Mouse (Mus musculus) heart, embryonic 15.5 days (tissue): ENCODE data around the gene Tmem211. TPM values are rescaled to one million over a fixed set of nuclear protein-coding genes. Genes with fewer than 3 reads are reported as not detected.

Experiments
- ATAC-seq: fragments of 200-750 bp; cut with Nextera tagmentation; replicated peaks from 2 replicates; pipeline ENCODE4 v1.8.0; 2017; ENCODE audit warnings: low read depth, moderate TSS enrichment; ENCODE audit not compliant: insufficient number of reproducible peaks, insufficient read depth, low FRiP score
- H3K27ac ChIP-seq: fragments of 300-500 bp; sonication (generic); 2 replicates; pipeline ENCODE4 v1.5.1; 2015; ENCODE audit warnings: mild to moderate bottlenecking, inconsistent platforms
- H3K27me3 ChIP-seq: fragments of 300-500 bp; sonication (generic); 2 replicates; pipeline ENCODE4 v1.6.1; 2015; ENCODE audit warnings: inconsistent platforms
- H3K36me3 ChIP-seq: fragments of 300-500 bp; sonication (generic); 2 replicates; pipeline ENCODE4 v1.6.1; 2015; ENCODE audit warnings: mild to moderate bottlenecking, inconsistent platforms
- H3K4me1 ChIP-seq: fragments of 300-500 bp; sonication (generic); replicated peaks from 2 replicates; pipeline ENCODE4 v1.6.1; 2015; ENCODE audit warnings: inconsistent platforms
- H3K4me2 ChIP-seq: fragments of 300-500 bp; sonication (generic); 2 replicates; pipeline ENCODE4 v1.6.1; 2015; ENCODE audit warnings: inconsistent platforms, mild to moderate bottlenecking, moderate library complexity
- H3K4me3 ChIP-seq: fragments of 300-500 bp; sonication (generic); 2 replicates; pipeline ENCODE4 v1.5.1; 2015; ENCODE audit warnings: mild to moderate bottlenecking, inconsistent platforms
- H3K9ac ChIP-seq: fragments of 300-500 bp; sonication (generic); 2 replicates; pipeline ENCODE4 v1.6.1; 2015; ENCODE audit warnings: mild to moderate bottlenecking, inconsistent platforms
- H3K9me3 ChIP-seq: fragments of 300-500 bp; sonication (generic); replicated peaks from 2 replicates; pipeline ENCODE4 v1.6.1; 2016; ENCODE audit warnings: inconsistent platforms
- WGBS: fragments of 180-500 bp; shearing (Covaris S2); methylation state at CpG from one replicate; pipeline ENCODE4 v1.1.7; 2015; ENCODE audit warnings: mixed read lengths; 5-methylcytosine and 5-hydroxymethylcytosine counted together
- polyA plus RNA-seq: library from polyadenylated mRNA; unstranded; fragments of >200 nt; fragmentation: Nextera tagmentation; extraction: Ambion mirVana; gene quantifications from 2 replicates; pipeline ENCODE4 v1.2.1, GENCODE M21; 2015

The Tmem211 gene
- polyA plus RNA-seq, 1 experiment from 2014 or later, result not detected

DNA sequence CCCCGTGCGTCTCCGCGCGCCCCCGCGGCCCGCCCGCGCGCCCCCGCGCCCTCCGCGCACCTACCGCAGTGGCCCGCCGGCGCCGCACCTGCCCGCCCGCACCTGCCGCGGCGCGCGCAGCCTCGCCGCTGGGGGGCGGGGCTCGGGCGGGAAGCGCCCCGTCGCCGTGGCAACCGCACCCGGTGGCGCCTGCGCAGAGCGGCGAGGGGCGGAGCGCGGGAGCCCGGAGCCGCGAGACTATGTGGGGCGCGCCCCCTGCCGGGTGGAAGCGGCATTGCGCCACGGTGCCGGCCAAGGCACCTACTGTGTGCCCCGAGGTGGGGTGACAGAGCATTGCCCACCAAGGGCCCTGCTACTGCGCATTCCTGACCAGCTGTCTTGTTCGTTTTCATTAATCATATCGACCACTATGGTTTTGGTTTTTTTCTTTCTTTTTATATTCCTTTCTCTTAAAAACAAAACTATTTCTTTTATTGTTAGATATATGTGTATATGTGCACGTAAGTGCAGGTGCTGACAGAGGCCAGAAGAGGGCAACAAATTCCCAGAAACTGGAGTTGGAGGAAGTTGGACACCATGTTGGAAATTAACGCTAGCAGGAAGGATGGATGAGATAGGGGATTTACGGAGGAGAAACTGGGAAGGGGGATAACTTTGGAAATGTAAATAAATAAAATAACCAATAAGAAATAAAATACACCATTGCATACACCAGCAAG is 5.4 kb upstream of the Tmem211 start, which contains the start of gene 2900026A02Rik:
Gene 2900026A02Rik (minus strand): TSS at position 90 of the 719 bp plus-strand sequence.
- H3K27ac ChIP-seq, result peak within 1 kb of the TSS; percentile 29
- peaks cover 25% of the 10 kb centered on the region for H3K27me3 ChIP-seq
- peaks cover 24% of the 10 kb centered on the region for H3K4me1 ChIP-seq
- ATAC-seq, result peak; percentile 63
- H3K36me3 ChIP-seq, result no peaks in the 10 kb centered on the region
- H3K9me3 ChIP-seq, result no peaks in the 10 kb centered on the region
- peak within 1 kb of the TSS; percentile 69 for H3K4me3 ChIP-seq
- H3K9ac ChIP-seq, result peak within 1 kb of the TSS; percentile 63
- WGBS, result 10% methylated on average over 44 of the region's 62 CpGs
- H3K4me2 ChIP-seq, result peak within 1 kb of the TSS; percentile 97

DNA sequence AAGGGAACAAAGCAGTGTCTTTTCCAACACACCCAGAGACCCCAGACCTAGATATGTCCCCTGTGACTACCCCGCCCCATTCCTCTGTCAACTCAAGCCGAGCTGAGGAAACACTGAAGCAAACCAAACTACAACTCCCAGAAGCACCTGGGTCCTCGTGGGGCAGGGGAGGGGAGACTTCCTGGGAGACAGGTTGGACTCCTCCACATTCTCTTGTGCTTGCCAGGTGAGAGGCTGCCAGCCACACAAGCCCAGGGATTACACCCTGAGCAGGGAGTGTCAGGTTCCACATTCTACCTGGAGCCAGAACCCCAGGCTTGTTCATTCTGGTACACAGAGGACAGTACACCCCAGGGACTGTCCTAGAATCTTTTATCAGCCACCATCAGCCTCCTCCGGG is 2.8 kb upstream of the Tmem211 start:
- 35% methylated on average over 4 of the region's 4 CpGs for WGBS
- H3K27ac ChIP-seq, result peak overlapping the region; percentile 66; the same call in 1 of the 2 replicates

GRCm38 (mm10) chr5:113225271-113225670 is 1.4 kb upstream of the Tmem211 start:
- WGBS, result 37% methylated on average over 10 of the region's 10 CpGs
- H3K4me2 ChIP-seq, result peak overlapping the region; percentile 59; the same call in 1 of the 2 replicates
- peaks cover 22% of the 10 kb centered on the region for H3K4me1 ChIP-seq
- H3K27me3 ChIP-seq, result peaks cover 10% of the 10 kb centered on the region
- H3K9me3 ChIP-seq, result no peaks in the 10 kb centered on the region
- H3K4me3 ChIP-seq, result no peak overlapping the region
- no peak overlapping the region for H3K9ac ChIP-seq
- H3K36me3 ChIP-seq, result no peaks in the 10 kb centered on the region
- H3K27ac ChIP-seq, result peak overlapping the region; percentile 66
- no peak for ATAC-seq

More for the DNA sequence above, 2.8 kb upstream of the Tmem211 start:
- ATAC-seq, result no peak
- no peaks in the 10 kb centered on the region for H3K9me3 ChIP-seq
- H3K27me3 ChIP-seq, result peaks cover 19% of the 10 kb centered on the region
- H3K36me3 ChIP-seq, result no peaks in the 10 kb centered on the region
- H3K4me3 ChIP-seq, result no peak overlapping the region
- no peak overlapping the region for H3K4me2 ChIP-seq
- H3K9ac ChIP-seq, result no peak overlapping the region
- H3K4me1 ChIP-seq, result peaks cover 22% of the 10 kb centered on the region

GRCm38 (mm10) chr5:113225686-113226435 is 848 bp upstream of the Tmem211 start:
- WGBS, result 22% methylated on average over 25 of the region's 25 CpGs
- Histone ChIP-seq H3K9ac (no peak overlapping the region), H3K4me1 (peaks cover 16% of the 10 kb centered on the region), H3K4me3 (peak overlapping the region; percentile 26; the same call in 1 of the 2 replicates), H3K27me3 (peaks cover 10% of the 10 kb centered on the region), H3K9me3 (no peaks in the 10 kb centered on the region), H3K4me2 (peak overlapping the region; percentile 59), H3K36me3 (no peaks in the 10 kb centered on the region), H3K27ac (peak overlapping the region; percentile 66)
- ATAC-seq, result no peak

- Histone ChIP-seq H3K4me2 (no peak overlapping the region), H3K9ac (no peak overlapping the region), H3K36me3 (no peaks in the 10 kb centered on the region), H3K4me3 (no peak overlapping the region), H3K27me3 (peaks cover 9% of the 10 kb centered on the region), H3K4me1 (peaks cover 11% of the 10 kb centered on the region), H3K9me3 (no peaks in the 10 kb centered on the region), H3K27ac (no peak overlapping the region)
- ATAC-seq, result no peak
- 72% methylated on average over 5 of the region's 5 CpGs for WGBS
Observed at GRCm38 (mm10) chr5:113230196-113230595, 3.5 kb downstream of the Tmem211 start.

GRCm38 (mm10) chr5:113249263-113249930 is 22.7 kb downstream of the Tmem211 start:
- 56% methylated on average over 8 of the region's 8 CpGs for WGBS
- 0 out of 2 replicates have a peak, but pooled peaks have one; percentile 50 for ATAC-seq
- Histone ChIP-seq H3K36me3 (no peaks in the 10 kb centered on the region), H3K4me2 (no peak overlapping the region), H3K27me3 (no peaks in the 10 kb centered on the region), H3K4me3 (no peak overlapping the region), H3K9me3 (no peaks in the 10 kb centered on the region), H3K27ac (no peak overlapping the region), H3K4me1 (peaks cover 5% of the 10 kb centered on the region), H3K9ac (no peak overlapping the region)

- no peak overlapping the region for H3K4me3 ChIP-seq
- ATAC-seq, result no peak
- H3K27me3 ChIP-seq, result no peaks in the 10 kb centered on the region
- no peak overlapping the region for H3K9ac ChIP-seq
- 88% methylated on average over 11 of the region's 11 CpGs for WGBS
- H3K4me1 ChIP-seq, result peaks cover 5% of the 10 kb centered on the region
- H3K4me2 ChIP-seq, result no peak overlapping the region
- no peak overlapping the region for H3K27ac ChIP-seq
- H3K9me3 ChIP-seq, result no peaks in the 10 kb centered on the region
- no peaks in the 10 kb centered on the region for H3K36me3 ChIP-seq
Observed at GRCm38 (mm10) chr5:113250806-113251205, 24.1 kb downstream of the Tmem211 start.

- Histone ChIP-seq H3K4me2 (no peak overlapping the region), H3K9ac (no peak overlapping the region), H3K9me3 (no peaks in the 10 kb centered on the region), H3K27ac (no peak overlapping the region), H3K27me3 (no peaks in the 10 kb centered on the region), H3K4me1 (no peaks in the 10 kb centered on the region), H3K4me3 (no peak overlapping the region), H3K36me3 (no peaks in the 10 kb centered on the region)
- no peak for ATAC-seq
- WGBS, result 72% methylated on average over 8 of the region's 8 CpGs
Observed at GRCm38 (mm10) chr5:113265637-113266036, 38.9 kb downstream of the Tmem211 start.

GRCm38 (mm10) chr5:113268246-113268645 is 41.5 kb downstream of the Tmem211 start:
- Histone ChIP-seq H3K4me1 (no peaks in the 10 kb centered on the region), H3K27ac (no peak overlapping the region)
- no peak for ATAC-seq

GRCm38 (mm10) chr5:113270043-113270442 is 43.3 kb downstream of the Tmem211 start:
- Histone ChIP-seq H3K9me3 (no peaks in the 10 kb centered on the region), H3K9ac (no peak overlapping the region), H3K4me1 (no peaks in the 10 kb centered on the region), H3K4me3 (no peak overlapping the region), H3K4me2 (no peak overlapping the region), H3K27me3 (no peaks in the 10 kb centered on the region), H3K27ac (no peak overlapping the region), H3K36me3 (no peaks in the 10 kb centered on the region)
- ATAC-seq, result no peak
- 71% methylated on average over 3 of the region's 3 CpGs for WGBS

More at GRCm38 (mm10) chr5:113268246-113268645, 41.5 kb downstream of the Tmem211 start:
- Histone ChIP-seq H3K27me3 (no peaks in the 10 kb centered on the region), H3K4me3 (no peak overlapping the region), H3K36me3 (no peaks in the 10 kb centered on the region), H3K9ac (no peak overlapping the region), H3K9me3 (no peaks in the 10 kb centered on the region), H3K4me2 (no peak overlapping the region)

- Histone ChIP-seq H3K4me3 (no peak overlapping the region), H3K27ac (no peak overlapping the region), H3K4me2 (no peak overlapping the region), H3K9me3 (no peaks in the 10 kb centered on the region), H3K36me3 (no peaks in the 10 kb centered on the region), H3K4me1 (no peaks in the 10 kb centered on the region), H3K27me3 (no peaks in the 10 kb centered on the region), H3K9ac (no peak overlapping the region)
- ATAC-seq, result no peak
- WGBS, result 63% methylated on average over 11 of the region's 11 CpGs
Observed at GRCm38 (mm10) chr5:113271207-113271811, 44.6 kb downstream of the Tmem211 start.
